Mouse (Mus musculus): ENCODE data around the gene Fam124a. TPM values are rescaled to one million over a fixed set of nuclear protein-coding genes. Genes with fewer than 3 reads are reported as not detected.
A peak's percentile ranks its signal among the peaks of the same experiment; 100 is the strongest.

Fam124a gene
- total RNA-seq, 2 experiments from 2014 or later: 38.2 to 43.7 TPM

DNA sequence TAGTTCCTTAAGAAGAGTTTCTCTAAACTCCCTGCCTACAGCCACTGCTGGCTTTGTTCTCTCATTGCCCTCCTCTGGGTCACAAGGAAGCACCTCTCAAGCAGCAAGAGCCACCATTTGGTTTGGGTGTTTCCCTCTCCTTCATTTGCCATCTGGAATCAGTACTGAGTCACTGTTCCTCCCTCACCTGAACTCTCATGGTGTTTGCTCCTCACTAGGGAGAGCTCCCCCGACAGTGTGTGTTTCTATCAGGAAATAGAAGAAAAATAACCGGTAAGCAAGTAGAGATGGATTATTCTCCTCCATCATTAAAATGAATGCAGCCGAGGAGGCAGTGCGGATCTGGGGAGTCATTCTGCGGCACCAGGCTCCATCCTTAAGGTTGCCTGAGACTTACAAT, 13.9 kb downstream of the Fam124a start:
- intact Hi-C loops (cut with DNase I): no loop called here
- no peak for DNase-seq (ENCODE audit: low spot score in 2 of 2)

DNA sequence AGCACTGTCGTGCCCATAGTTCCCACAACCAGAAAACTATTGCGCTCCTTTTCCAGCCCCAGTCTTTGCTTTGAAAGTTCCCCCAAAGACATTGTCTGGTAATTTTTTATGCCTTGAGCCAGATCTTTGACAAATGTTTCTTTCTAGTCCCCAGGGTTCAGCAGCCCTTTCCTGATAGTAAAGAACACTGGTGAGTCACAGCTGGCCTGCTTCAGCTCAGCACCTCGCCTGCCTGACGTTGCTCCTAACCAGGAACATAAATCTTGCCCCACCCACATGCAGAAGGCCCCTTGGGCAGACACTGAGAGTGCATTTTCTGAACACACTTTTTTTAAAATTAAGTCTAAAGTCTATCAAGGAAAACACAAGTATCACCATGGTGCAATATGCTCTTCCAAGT, 14.8 kb downstream of the Fam124a start:
- intact Hi-C loops (cut with DNase I): no loop called here
- DNase-seq (ENCODE audit: low spot score in 2 of 2): no peak

DNA sequence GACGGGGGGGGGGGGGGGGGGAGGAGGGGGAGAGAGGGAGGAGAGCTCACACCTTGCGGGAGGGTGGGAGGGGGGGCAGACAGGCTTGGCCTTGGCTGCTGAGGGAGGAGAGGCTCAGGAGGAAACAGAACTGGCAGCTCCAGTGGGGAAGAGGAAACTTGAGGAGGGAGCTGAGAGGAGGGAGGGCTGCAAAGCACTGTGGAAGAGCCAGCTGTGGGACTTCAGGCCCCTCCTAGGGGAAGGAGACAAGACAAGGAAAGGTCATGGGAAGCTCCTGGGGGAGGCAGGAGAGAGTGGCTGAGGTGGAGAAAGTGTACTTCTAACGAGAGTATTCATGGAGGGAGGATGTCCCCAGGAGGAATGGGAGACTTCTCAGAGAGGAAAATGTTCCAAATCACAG, 17.9 kb downstream of the Fam124a start:
- intact Hi-C loops (cut with DNase I): no loop called here
- no peak for DNase-seq (ENCODE audit: low spot score in 2 of 2)

DNA sequence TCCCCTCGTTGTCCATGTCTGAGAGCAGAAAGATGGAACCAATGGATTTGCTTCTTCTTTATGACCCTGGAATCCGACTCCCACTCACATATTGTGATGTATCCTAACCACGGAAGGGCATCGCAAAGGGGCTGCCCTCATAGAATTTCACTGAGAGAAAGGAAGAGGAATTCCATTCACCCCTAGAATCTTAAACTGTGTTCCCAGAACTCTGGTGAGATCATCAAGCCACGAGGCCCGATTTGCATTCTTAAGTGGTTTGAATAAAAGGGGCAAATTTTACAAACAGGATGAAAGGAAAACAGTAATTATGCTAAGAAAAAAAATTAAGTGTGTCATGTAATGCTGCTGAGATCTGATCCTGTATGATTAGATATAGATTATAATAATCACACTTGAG, 19.4 kb downstream of the Fam124a start:
- intact Hi-C loops (cut with DNase I): no loop called here
- DNase-seq (ENCODE audit: low spot score in 2 of 2): no peak

DNA sequence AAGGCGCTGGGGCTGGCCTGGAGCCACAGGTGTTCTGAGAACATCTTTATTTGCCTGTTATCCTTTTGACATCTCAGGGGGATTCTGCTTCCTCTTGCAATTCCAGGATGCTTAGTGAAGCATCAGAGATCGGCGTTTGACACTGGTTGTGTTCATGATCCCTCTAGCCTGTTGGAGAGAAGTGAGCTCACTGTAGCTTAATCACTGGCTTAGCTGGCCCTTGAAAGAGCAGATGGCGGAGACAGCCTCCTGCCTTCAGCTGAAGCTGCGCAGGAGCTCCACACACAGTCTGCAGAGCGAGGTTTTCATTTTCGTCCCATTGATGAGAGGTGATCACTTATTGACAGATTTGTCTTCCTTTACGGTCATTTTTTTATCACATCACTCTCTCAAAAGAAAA, 20.3 kb downstream of the Fam124a start:
- intact Hi-C loops (cut with DNase I): no loop called here
- peak in 1 of 2 experiments; percentile 26 for DNase-seq (ENCODE audit: low spot score in 2 of 2)

DNA sequence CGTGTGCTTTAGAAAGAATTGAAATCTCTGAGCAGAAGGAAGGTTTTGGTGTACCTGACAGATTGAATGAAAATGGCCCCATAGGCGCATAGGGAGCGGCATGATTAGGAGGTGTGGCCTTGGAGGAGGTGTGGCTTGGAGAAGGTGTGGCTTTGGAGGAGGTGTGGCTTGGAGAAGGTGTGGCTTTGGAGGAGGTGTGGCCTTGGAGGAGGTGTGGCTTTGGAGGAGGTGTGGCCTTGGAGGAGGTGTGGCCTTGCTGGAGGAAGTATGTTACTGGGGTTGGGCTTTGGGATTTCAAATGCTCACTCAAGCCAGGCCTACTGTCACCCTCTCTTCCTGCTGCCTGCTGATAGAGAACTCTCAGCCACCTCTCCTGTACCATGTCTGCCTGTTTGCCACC, 25.4 kb downstream of the Fam124a start:
- intact Hi-C loops (cut with DNase I): no loop called here
- DNase-seq (ENCODE audit: low spot score in 2 of 2): peak in 1 of 2 experiments; percentile 33

DNA sequence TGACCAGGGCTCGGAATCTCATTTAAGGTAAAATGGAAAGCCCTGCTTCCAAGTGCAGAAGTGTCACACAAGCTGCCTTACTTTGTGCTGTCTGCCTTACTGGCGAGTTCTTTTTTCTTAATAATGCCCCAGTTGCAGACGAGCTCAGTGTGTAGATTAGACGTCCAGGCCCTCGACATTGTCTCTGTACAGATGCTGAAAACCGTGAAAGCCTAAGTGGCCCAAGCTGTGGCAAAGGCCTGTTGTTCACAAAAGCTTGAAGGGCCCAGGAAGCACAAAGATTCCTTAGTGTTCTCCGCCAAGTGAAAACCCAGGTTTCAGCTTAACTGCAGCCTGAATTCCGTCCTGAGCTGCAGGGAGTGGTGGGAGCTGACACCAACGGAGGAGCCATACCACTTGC, 26.2 kb downstream of the Fam124a start:
- no peak for DNase-seq (ENCODE audit: low spot score in 2 of 2)
- intact Hi-C loops (cut with DNase I): no loop called here

DNA sequence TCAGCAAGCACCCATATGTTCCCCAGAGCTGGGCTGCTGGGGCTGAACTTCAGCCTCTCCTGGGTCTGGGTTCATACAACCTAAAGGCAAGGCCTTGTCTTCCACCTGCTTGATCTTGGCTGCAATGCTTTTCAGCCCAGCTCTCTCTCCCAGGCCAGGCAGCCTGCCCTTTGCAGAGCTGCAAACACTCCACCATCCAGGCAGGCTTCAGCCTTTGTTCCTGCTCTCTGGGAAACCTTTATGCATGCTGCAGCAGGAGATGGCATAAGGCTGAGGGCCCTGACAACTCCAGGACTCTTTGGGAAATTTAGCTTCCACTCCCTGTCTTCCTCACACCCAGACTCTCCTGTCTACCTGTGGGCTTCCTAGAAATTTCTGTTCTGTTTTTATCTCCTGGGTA, 29.1 kb downstream of the Fam124a start:
- intact Hi-C loops (cut with DNase I): no loop called here

DNA sequence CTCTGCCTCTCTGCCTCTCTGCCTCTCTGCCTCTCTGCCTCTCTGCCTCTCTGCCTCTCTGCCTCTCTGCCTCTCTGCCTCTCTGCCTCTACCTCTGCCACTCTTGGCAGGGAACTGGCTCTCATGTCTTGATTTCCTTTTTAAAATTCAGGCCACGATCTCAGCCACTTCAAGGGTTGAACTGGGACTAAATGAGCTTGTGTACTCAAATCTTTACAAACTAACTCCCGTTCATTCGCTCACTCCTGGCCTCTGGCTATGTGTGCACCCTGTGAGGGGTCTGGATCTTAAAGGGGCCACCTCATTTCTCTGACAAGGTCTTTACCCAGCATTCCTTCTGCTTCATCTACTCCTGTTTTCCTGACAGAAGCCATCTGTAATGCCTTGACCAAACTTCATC, 29.8 kb downstream of the Fam124a start:
- intact Hi-C loops (cut with DNase I): no loop called here
- peak; percentile 34 to 39 for DNase-seq (ENCODE audit: low spot score in 2 of 2)

More for the DNA sequence above, 29.1 kb downstream of the Fam124a start:
- DNase-seq (ENCODE audit: low spot score in 2 of 2): no peak

DNA sequence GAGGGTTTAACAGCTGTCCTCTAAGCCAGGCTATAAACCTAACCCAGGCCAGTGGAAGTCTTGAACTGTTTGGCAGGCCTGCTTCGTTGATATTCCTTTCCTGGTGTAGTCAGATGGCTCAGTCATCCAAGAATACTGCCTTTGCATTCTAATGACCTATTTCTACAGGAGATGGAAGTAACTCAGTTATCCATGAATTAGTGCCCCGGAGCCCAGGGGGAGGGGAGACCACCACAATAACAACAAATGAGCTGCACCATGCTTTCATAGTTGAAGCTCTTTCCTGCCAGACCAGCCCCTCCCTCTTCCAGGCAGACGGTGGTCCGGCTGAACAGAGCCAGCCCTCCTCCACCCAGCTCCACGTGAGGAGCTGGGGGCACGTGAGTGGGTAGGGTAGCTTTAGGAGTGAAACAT, 44.6 kb downstream of the Fam124a start:
- intact Hi-C loops (cut with DNase I): no loop called here
- no peak for DNase-seq (ENCODE audit: low spot score in 2 of 2)

DNA sequence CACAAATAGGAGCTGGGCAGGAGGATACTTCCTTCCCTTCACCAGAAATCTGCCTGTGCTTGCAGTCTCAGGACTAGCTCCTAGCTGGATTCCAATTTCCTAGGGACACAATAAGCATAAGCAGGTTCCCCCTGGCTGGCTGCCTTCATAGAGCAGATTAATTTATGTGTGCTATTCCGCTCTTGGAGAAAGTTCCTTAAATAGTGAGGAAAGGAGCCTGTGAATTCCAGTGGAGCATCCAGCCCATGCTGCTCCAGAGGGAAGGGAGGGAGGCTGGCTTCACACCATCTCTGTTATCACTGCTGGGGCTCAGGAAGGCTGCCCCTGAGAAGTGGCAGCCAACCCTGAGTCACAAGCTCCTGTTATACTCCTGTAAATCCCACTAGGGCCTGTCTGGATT, 46.7 kb downstream of the Fam124a start:
- intact Hi-C loops (cut with DNase I): no loop called here
- peak; percentile 54 to 78 for DNase-seq (ENCODE audit: low spot score in 2 of 2)

DNA sequence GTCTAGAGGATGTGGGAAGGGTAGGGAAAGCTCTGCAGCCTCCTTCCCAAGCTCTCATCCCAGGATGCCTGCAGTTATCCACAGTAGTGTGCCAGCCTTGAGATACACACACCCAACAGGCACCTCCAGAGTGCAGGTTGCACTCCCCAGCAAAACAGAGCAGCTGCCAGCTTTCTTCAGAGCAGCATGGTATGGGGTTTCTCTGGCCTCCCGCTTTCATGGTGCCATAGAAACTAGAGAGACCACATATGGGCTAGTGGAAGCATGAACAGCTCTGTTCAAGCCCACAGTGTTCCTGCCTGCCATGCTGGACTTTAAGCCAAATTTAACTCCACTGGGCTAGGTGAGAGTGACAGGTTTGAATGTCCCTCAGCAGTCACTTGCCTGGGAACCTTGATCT, 47.3 kb downstream of the Fam124a start:
- DNase-seq (ENCODE audit: low spot score in 2 of 2): peak in 1 of 2 experiments; percentile 31
- intact Hi-C loops (cut with DNase I): no loop called here

DNA sequence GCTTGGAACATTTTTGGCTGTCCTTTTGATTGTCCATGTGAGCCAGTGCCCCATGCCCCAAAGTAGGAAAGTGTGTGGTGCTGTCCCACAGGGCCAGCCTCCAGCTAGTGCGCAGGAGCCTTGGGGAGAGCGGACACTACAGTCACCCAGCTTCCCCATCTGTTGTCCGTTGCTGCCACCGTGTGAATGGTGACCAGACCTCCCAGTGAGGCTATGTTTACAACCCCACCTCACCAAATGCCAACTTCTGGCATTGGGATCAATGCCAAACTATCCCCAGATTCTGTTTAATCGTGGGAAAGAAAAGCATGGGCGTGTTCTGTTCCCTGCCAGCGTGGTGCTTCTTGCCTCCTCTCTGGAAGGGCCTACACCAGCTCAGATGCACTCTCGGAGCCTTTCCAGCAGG, 52.3 kb downstream of the Fam124a start:
- intact Hi-C loops (cut with DNase I): loop anchor here (2.0 to 5.0 kb wide), 2 partner anchors 50 to 115 kb away; partner anchors contain the start of gene Fam124a
- DNase-seq (ENCODE audit: low spot score in 2 of 2): peak; percentile 29 to 47

DNA sequence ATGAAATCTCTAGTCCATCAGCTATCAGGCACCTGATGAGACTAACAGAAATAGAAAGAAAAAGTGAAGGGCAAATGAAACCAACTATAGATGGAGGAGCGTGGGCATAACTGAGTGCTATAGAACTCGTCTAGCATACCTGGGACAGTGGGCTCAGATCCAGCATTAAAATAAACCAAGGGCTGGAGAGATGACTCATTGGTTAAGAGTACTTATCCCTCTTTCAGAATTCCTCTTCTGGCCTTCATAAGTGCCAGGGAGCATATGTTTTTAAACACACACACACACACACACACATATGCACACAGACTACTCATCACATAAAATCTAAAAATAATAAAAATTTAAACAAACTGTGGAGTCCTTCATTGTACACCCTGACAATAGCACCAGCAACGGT, 54.4 kb downstream of the Fam124a start:
- intact Hi-C loops (cut with DNase I): loop anchor here (5.0 kb wide), 1 partner anchor 53 kb away; the partner anchor contains the start of gene Fam124a
- peak in 1 of 2 experiments; percentile 30 for DNase-seq (ENCODE audit: low spot score in 2 of 2)

DNA sequence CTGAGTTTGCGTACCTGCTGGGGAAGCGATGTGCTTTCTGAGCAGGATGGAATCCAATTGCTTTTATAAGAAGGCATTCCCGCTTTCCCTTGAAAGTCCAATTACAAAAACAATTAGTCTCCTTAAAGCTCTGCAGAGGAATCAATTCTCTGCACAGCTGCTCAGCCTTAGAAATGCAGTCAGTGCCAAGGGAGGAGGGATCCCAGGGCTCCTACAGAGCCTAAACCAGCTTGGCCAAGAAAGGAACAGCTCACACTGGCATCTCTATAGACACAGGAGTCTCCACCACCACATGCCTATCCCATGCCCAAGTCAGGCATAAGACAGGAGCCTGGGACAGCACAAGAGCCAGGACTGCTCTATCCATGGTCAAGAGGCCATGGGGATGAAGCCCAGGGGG, 66.9 kb downstream of the Fam124a start:
- intact Hi-C loops (cut with DNase I): no loop called here
- DNase-seq (ENCODE audit: low spot score in 2 of 2): peak; percentile 39 to 57

DNA sequence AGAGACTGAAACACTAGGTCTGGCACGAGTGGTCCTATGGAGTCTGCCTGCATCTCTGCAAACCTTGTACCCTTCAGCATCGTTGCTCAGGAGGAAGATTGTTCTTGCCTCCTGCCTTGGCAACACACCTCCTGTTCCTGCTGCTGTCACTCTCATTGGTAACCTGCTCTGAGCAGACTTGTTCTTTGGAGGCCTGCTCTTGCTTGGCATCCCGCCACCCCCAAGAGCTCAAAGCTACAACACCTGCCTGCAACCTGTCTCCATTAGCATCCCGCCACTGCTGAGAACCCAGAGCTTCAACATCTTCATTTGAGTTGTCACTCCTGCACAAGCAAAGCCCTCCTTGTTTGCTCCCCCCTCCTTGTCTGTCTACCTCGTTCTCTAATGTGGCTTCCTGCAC, 72.4 kb downstream of the Fam124a start:
- intact Hi-C loops (cut with DNase I): no loop called here
- no peak for DNase-seq (ENCODE audit: low spot score in 2 of 2)

DNA sequence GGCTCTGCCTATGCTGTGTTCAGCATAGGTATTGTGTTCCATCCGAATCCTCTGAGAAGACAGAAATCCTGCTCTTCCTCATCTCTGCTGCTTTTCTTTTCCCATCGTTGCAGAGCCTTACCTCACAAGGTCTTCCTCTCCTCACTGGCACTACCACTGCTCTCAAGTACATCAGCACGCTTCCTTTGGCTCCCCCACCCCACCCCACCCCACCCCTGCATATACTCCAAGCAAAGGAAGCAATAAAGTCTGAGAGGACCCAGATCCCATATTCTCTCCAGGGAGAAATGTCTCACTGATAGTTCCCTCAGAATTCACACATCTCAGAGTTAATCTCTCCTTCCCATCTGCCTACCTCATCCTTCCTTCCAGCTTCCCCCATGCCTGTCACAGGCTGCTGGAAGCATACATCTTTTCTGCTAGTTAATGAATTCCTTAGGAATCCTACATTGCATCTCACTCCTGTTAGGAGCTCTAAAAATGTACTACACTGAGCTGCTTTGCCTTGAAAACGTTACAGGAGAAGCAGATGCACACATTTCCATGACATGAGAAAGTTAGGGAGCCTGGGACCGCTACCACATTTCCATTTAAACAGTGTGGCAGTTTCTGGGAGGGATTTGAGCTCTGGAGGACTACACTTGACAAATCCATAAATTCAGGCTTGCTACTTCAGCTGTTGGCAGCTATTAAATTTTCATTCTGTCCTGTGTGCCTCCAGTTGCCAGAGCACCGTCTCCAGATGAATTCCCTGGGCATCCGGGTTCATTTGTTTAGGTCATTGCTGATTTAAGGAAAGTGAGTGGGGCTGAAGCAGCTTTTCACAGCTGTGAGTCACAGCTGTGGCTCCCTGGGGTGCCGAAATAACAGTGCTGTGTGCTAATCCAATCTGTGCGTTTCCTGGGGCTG, 82.2 kb downstream of the Fam124a start:
- intact Hi-C loops (cut with DNase I): no loop called here
- DNase-seq (ENCODE audit: low spot score in 2 of 2): peak; percentile 41 to 73

DNA sequence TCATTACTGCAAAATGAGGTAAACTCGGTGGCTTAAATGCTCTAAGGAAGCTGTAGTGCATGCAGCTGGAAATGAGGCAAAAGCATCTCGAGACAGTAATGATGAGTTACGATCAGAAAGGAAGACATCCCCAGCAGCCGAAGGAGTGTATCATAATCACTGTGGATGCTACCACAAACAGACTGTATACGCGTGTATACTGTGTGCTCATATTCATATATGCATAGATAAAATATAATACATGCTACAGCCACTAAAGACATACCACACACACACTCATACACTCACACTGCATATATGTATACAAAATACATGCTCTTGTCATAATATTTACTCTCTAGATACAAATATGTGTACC, 82.8 kb downstream of the Fam124a start:
- DNase-seq (ENCODE audit: low spot score in 2 of 2): no peak
- intact Hi-C loops (cut with DNase I): no loop called here

DNA sequence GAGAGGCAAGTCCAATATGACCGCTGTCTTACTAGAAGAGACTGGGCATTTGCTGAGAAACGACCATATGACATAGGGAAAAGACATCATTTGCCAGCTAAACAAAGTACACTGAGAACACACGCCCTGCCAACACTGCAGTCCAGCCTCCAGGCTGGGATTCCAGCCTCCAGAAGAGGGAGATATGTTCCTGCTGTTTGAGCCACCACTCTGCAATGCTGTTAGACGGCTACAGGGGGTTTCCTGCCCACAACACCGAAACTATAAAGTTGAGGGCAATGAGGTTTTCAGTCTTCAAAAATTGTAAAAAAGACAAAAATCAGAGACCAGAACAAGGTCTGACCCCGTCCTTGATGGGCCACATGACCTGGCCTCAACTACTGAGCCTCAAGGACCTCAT, 83.6 kb downstream of the Fam124a start:
- intact Hi-C loops (cut with DNase I): no loop called here

DNA sequence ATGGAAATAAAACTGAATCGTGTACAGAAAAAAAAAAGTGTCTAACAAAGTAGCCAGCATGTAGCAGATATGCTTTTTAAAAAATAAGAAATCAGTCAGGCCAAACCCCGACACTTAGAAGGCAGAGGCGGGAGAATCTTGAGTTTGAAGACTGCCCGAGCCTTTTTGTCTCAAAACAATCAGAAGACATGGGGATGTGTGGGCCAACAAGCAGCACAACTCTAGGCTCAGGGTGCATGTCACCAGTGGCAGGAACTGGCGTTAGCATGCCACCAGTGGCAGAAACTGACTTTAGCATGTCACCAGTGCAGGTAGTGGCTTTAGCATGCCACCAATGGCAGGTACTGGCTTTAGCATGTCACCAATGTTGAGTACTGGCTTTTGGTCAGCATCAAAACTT, 84.0 kb downstream of the Fam124a start:
- intact Hi-C loops (cut with DNase I): no loop called here
- DNase-seq (ENCODE audit: low spot score in 2 of 2): no peak

More for the DNA sequence above, 83.6 kb downstream of the Fam124a start:
- DNase-seq (ENCODE audit: low spot score in 2 of 2): peak; percentile 31 to 33

DNA sequence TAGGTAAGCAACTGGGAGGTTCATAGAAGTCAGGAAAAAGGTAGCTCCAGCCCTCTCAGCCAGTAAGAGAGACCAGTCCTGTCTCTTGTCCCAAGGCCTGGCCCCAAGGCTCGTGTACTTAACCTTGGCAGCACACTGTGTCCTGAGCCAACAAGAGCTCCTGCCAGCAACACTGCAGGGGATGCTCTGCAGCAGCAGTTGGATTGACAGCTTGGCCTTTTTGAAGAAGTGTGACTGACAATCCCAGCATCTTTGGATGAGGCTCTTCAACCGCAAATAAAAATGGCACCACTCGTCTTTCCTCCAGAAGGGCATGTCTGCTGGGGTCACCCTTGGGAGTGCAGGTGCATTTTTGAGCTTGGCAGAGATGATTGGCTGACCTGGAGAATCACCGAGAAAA, 84.9 kb downstream of the Fam124a start:
- intact Hi-C loops (cut with DNase I): no loop called here

More for the DNA sequence above, 84.9 kb downstream of the Fam124a start:
- no peak for DNase-seq (ENCODE audit: low spot score in 2 of 2)
